Mouse (Mus musculus): ENCODE measurements around the gene Rrp36.
A peak's percentile ranks its signal among the peaks of the same experiment; 100 is the strongest.

Rrp36 gene

GRCm38 (mm10) chr17:46645561-46646321 lies 28.4 kb downstream of the Rrp36 start, which contains the start of the genes Klc4 and Mrpl2:
Klc4 (minus strand) TSS chr17:46646022.
Mrpl2 (plus strand) TSS chr17:46646229.
- DNase-seq: peak; percentile 99

GRCm38 (mm10) chr17:46644916-46645475 lies 29.2 kb downstream of the Rrp36 start:
- DNase-seq: no peak

- DNase-seq: no peak
Measured at GRCm38 (mm10) chr17:46644152-46644805, 29.9 kb downstream of the Rrp36 start.

GRCm38 (mm10) chr17:46642060-46642459 lies 32.1 kb downstream of the Rrp36 start:
- DNase-seq: no peak

- DNase-seq: no peak
Measured at GRCm38 (mm10) chr17:46639929-46640328, 34.2 kb downstream of the Rrp36 start.

GRCm38 (mm10) chr17:46636831-46637523 lies 37.2 kb downstream of the Rrp36 start:
- peak; percentile 49 for DNase-seq

GRCm38 (mm10) chr17:46629685-46630441 lies 44.3 kb downstream of the Rrp36 start:
- DNase-seq: peak; percentile 36

GRCm38 (mm10) chr17:46628791-46629684 lies 45.1 kb downstream of the Rrp36 start, which contains the start of gene Ptk7:
Ptk7 (minus strand) TSS chr17:46629504.
- peak; percentile 76 for DNase-seq

- no peak for DNase-seq
Measured at GRCm38 (mm10) chr17:46628471-46628790, 45.7 kb downstream of the Rrp36 start.

GRCm38 (mm10) chr17:46627409-46627808 lies 46.7 kb downstream of the Rrp36 start:
- DNase-seq: no peak

GRCm38 (mm10) chr17:46624598-46624997 lies 49.6 kb downstream of the Rrp36 start:
- DNase-seq: no peak

- no peak for DNase-seq
Measured at GRCm38 (mm10) chr17:46623819-46624557, 50.2 kb downstream of the Rrp36 start.

GRCm38 (mm10) chr17:46622269-46622668 lies 51.9 kb downstream of the Rrp36 start:
- DNase-seq: no peak

GRCm38 (mm10) chr17:46621324-46621723 lies 52.8 kb downstream of the Rrp36 start:
- no peak for DNase-seq

- no peak for DNase-seq
Measured at GRCm38 (mm10) chr17:46619683-46620357, 54.3 kb downstream of the Rrp36 start.

GRCm38 (mm10) chr17:46618769-46619682 lies 55.1 kb downstream of the Rrp36 start:
- no peak for DNase-seq

GRCm38 (mm10) chr17:46618394-46618768 lies 55.8 kb downstream of the Rrp36 start:
- no peak for DNase-seq

- DNase-seq: no peak
Measured at GRCm38 (mm10) chr17:46617799-46618198, 56.4 kb downstream of the Rrp36 start.

Measured in thymus, postnatal 25 days (tissue).